Mouse (Mus musculus): Measurements from ENCODE around the gene Kifc3. TPM values are rescaled to one million over a fixed set of nuclear protein-coding genes. Genes with fewer than 3 reads are reported as not detected.
A peak's percentile ranks its signal among the peaks of the same experiment; 100 is the strongest.

Kifc3 gene
- polyA plus RNA-seq, 1 experiment from 2014 or later = 7.8 TPM

DNA sequence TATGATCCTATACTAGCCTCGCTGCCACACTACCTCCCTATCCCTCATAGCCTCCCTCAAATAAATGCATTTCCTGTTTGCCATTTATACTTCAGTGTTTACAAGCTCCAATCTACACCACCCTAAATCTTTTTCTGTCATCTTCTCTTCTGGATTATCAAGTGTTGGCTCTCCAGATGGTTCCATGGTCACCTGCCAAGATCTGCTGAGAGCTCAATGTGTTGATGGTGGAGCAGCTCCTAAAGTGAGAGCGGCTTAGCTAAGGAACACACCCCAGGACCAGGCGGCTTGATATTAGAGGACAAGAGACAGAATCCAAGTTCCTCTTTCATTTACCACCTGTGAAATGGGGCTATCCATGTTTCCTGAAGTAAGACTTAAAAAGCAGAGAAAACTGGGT lies 124.6 kb downstream of the Kifc3 start:
- Histone ChIP-seq H3K9ac (ENCODE audit: low read depth, low read length) (no peak overlapping the region), H3K36me3 (ENCODE audit: control insufficient read depth, insufficient read depth, low read length) (no peaks in the 10 kb centered on the region), H3K4me1 (replicated peaks; ENCODE audit: control insufficient read depth, insufficient read depth, low read length) (peaks cover 12% of the 10 kb centered on the region; the same call in 1 of the 2 replicates), H3K4me3 (ENCODE audit: low read depth, low read length) (no peak overlapping the region), H3K27me3 (replicated peaks; ENCODE audit: control insufficient read depth, insufficient read depth, low read length) (no peaks in the 10 kb centered on the region), H3K27ac (ENCODE audit: low read depth, low read length) (no peak overlapping the region), H3K4me2 (no peak overlapping the region), H3K9me3 (ENCODE audit: control insufficient read depth, low read length) (no peaks in the 10 kb centered on the region)
- DNase-seq (ENCODE audit: low spot score) = no peak
- 85% methylated on average over 3 of the region's 3 CpGs for WGBS
- ATAC-seq (replicated peaks; ENCODE audit: low FRiP score) = no peak

DNA sequence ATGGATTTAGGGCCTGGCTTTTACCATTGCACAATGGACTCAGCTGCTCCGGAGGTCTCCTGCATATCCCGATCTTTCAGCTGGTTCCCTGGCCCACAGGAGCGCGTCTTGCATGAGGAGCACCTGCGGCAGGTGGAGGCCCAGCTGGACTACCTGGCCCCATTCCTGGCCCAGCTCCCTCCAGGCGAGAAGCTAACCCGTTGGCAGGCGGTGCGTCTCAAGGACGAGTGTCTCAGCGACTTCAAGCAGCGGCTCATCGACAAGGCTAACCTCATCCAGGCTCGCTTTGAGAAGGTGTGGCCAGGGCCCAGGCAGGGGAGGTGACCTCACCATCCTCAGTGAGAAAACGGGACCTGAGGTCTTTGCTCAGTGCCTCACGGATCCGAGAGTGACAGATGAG lies 126.5 kb downstream of the Kifc3 start:
- no peaks in the 10 kb centered on the region for H3K36me3 ChIP-seq (ENCODE audit: control insufficient read depth, insufficient read depth, low read length)
- no peaks in the 10 kb centered on the region for H3K9me3 ChIP-seq (ENCODE audit: control insufficient read depth, low read length)
- no peak for ATAC-seq (replicated peaks; ENCODE audit: low FRiP score)

GRCm38 (mm10) chr8:95075504-95075903 lies 127.1 kb downstream of the Kifc3 start:
- no peak overlapping the region for H3K9ac ChIP-seq (ENCODE audit: low read depth, low read length)
- ATAC-seq (replicated peaks; ENCODE audit: low FRiP score) = no peak
- no peak overlapping the region for H3K4me3 ChIP-seq (ENCODE audit: low read depth, low read length)
- H3K4me2 ChIP-seq = no peak overlapping the region
- no peak overlapping the region for H3K27ac ChIP-seq (ENCODE audit: low read depth, low read length)
- no peaks in the 10 kb centered on the region for H3K36me3 ChIP-seq (ENCODE audit: control insufficient read depth, insufficient read depth, low read length)
- WGBS = 70% methylated on average over 3 of the region's 3 CpGs
- DNase-seq (ENCODE audit: low spot score) = no peak
- H3K9me3 ChIP-seq (ENCODE audit: control insufficient read depth, low read length) = no peaks in the 10 kb centered on the region
- H3K4me1 ChIP-seq (replicated peaks; ENCODE audit: control insufficient read depth, insufficient read depth, low read length) = peaks cover 7% of the 10 kb centered on the region; the same call in 1 of the 2 replicates
- no peaks in the 10 kb centered on the region for H3K27me3 ChIP-seq (replicated peaks; ENCODE audit: control insufficient read depth, insufficient read depth, low read length)

More for the DNA sequence above, 126.5 kb downstream of the Kifc3 start:
- Histone ChIP-seq H3K4me1 (replicated peaks; ENCODE audit: control insufficient read depth, insufficient read depth, low read length) (peaks cover 7% of the 10 kb centered on the region; the same call in 1 of the 2 replicates), H3K27me3 (replicated peaks; ENCODE audit: control insufficient read depth, insufficient read depth, low read length) (no peaks in the 10 kb centered on the region), H3K9ac (ENCODE audit: low read depth, low read length) (no peak overlapping the region), H3K27ac (ENCODE audit: low read depth, low read length) (no peak overlapping the region), H3K4me3 (ENCODE audit: low read depth, low read length) (no peak overlapping the region), H3K4me2 (no peak overlapping the region)
- WGBS = 78% methylated on average over 17 of the region's 17 CpGs
- DNase-seq (ENCODE audit: low spot score) = no peak

DNA sequence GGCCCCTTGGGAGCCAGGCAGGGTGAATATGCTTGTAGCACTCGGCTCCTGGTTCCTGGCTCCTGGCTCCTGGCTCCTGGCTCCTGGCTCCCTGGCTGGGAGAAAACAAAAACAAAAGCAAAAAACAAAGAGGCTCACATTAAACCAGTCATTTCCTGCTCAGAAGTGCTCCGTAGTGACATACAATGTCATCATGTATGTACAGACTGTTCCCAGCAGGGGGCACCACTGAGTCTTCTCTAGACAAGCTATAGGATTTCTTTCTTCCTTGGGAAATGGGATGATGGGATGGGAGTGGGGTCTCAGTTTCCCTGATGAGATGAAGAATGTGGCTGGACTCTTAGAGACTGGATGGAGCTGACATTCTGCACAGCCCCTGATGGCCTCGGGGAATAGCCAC lies 135.0 kb downstream of the Kifc3 start:
- no peak overlapping the region for H3K4me3 ChIP-seq (ENCODE audit: low read depth, low read length)
- H3K9me3 ChIP-seq (ENCODE audit: control insufficient read depth, low read length) = no peaks in the 10 kb centered on the region
- no peaks in the 10 kb centered on the region for H3K4me1 ChIP-seq (replicated peaks; ENCODE audit: control insufficient read depth, insufficient read depth, low read length)
- WGBS = 45% methylated on average over 3 of the region's 3 CpGs
- no peaks in the 10 kb centered on the region for H3K36me3 ChIP-seq (ENCODE audit: control insufficient read depth, insufficient read depth, low read length)
- H3K27me3 ChIP-seq (replicated peaks; ENCODE audit: control insufficient read depth, insufficient read depth, low read length) = no peaks in the 10 kb centered on the region
- no peak for ATAC-seq (replicated peaks; ENCODE audit: low FRiP score)
- no peak for DNase-seq (ENCODE audit: low spot score)
- H3K9ac ChIP-seq (ENCODE audit: low read depth, low read length) = no peak overlapping the region
- H3K4me2 ChIP-seq = no peak overlapping the region
- no peak overlapping the region for H3K27ac ChIP-seq (ENCODE audit: low read depth, low read length)

- Histone ChIP-seq H3K27me3 (replicated peaks; ENCODE audit: control insufficient read depth, insufficient read depth, low read length) (no peaks in the 10 kb centered on the region), H3K9ac (ENCODE audit: low read depth, low read length) (no peak overlapping the region), H3K4me1 (replicated peaks; ENCODE audit: control insufficient read depth, insufficient read depth, low read length) (peaks cover 4% of the 10 kb centered on the region; the same call in 1 of the 2 replicates), H3K27ac (ENCODE audit: low read depth, low read length) (no peak overlapping the region), H3K9me3 (ENCODE audit: control insufficient read depth, low read length) (no peaks in the 10 kb centered on the region), H3K4me3 (ENCODE audit: low read depth, low read length) (no peak overlapping the region), H3K36me3 (ENCODE audit: control insufficient read depth, insufficient read depth, low read length) (no peaks in the 10 kb centered on the region), H3K4me2 (no peak overlapping the region)
- no peak for DNase-seq (ENCODE audit: low spot score)
- WGBS = 89% methylated on average over 2 of the region's 2 CpGs
- ATAC-seq (replicated peaks; ENCODE audit: low FRiP score) = no peak
These were observed 138.1 kb downstream of the Kifc3 start for GRCm38 (mm10) chr8:95064531-95064930.

GRCm38 (mm10) chr8:95059812-95060533 lies 142.6 kb downstream of the Kifc3 start:
- Histone ChIP-seq H3K27me3 (replicated peaks; ENCODE audit: control insufficient read depth, insufficient read depth, low read length) (no peaks in the 10 kb centered on the region), H3K27ac (ENCODE audit: low read depth, low read length) (no peak overlapping the region), H3K9me3 (ENCODE audit: control insufficient read depth, low read length) (no peaks in the 10 kb centered on the region), H3K4me2 (peak overlapping the region; percentile 27; the same call in 1 of the 2 replicates), H3K36me3 (ENCODE audit: control insufficient read depth, insufficient read depth, low read length) (no peaks in the 10 kb centered on the region), H3K4me1 (replicated peaks; ENCODE audit: control insufficient read depth, insufficient read depth, low read length) (peaks cover 25% of the 10 kb centered on the region), H3K9ac (ENCODE audit: low read depth, low read length) (no peak overlapping the region), H3K4me3 (ENCODE audit: low read depth, low read length) (no peak overlapping the region)
- DNase-seq (ENCODE audit: low spot score) (no peak), ATAC-seq (replicated peaks; ENCODE audit: low FRiP score) (no peak)
- WGBS = 50% methylated on average over 6 of the region's 6 CpGs

DNA sequence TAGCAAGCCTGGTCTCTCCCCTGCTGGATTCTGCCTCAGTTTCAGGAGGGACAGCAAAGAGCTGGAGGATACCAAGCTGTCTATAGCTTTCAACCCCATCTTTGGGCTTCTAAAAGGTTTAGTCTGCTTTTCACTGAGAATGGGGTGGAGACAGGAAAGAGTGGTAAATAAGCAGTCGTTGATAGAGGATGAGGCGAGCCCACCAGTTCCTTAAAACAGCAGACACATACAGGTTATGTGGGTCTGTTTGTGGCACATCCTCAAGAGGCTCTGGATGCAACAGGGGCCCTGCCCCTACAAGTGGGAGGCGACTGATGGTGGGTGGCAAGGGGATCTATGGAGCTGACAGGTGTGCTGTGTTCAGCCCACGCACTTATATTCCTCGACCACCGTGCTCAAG lies 144.0 kb downstream of the Kifc3 start:
- H3K4me2 ChIP-seq = no peak overlapping the region
- H3K27me3 ChIP-seq (replicated peaks; ENCODE audit: control insufficient read depth, insufficient read depth, low read length) = no peaks in the 10 kb centered on the region
- no peak for DNase-seq (ENCODE audit: low spot score)
- H3K4me3 ChIP-seq (ENCODE audit: low read depth, low read length) = no peak overlapping the region
- H3K27ac ChIP-seq (ENCODE audit: low read depth, low read length) = no peak overlapping the region
- no peaks in the 10 kb centered on the region for H3K36me3 ChIP-seq (ENCODE audit: control insufficient read depth, insufficient read depth, low read length)
- WGBS = 49% methylated on average over 6 of the region's 6 CpGs
- ATAC-seq (replicated peaks; ENCODE audit: low FRiP score) = no peak
- H3K4me1 ChIP-seq (replicated peaks; ENCODE audit: control insufficient read depth, insufficient read depth, low read length) = peaks cover 32% of the 10 kb centered on the region
- H3K9me3 ChIP-seq (ENCODE audit: control insufficient read depth, low read length) = no peaks in the 10 kb centered on the region
- 0 out of 2 replicates have a peak overlapping the region, but pooled peaks have one; percentile 22 for H3K9ac ChIP-seq (ENCODE audit: low read depth, low read length)

DNA sequence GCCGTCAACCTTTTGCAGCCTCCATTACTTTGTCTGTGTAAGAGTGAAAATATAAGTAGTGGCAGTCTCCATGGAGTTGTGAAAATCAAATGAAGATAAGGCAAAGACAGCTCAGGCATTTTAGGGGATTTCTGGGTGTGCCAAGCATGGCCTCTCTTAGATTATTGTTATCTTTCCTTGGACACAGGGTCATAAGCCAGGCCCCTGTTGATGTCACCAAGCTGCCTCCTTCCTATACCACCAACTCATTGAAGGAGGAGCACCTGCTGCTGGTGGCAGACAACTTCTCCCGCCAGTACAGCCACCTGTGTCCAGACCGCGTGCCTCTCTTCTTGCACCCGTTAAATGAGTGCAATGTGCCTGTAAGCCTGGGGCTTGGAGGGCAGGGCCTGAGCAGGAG lies 146.2 kb downstream of the Kifc3 start:
- Histone ChIP-seq H3K9me3 (ENCODE audit: control insufficient read depth, low read length) (no peaks in the 10 kb centered on the region), H3K9ac (ENCODE audit: low read depth, low read length) (no peak overlapping the region), H3K4me3 (ENCODE audit: low read depth, low read length) (no peak overlapping the region), H3K36me3 (ENCODE audit: control insufficient read depth, insufficient read depth, low read length) (no peaks in the 10 kb centered on the region), H3K4me2 (no peak overlapping the region), H3K27me3 (replicated peaks; ENCODE audit: control insufficient read depth, insufficient read depth, low read length) (no peaks in the 10 kb centered on the region), H3K27ac (ENCODE audit: low read depth, low read length) (no peak overlapping the region), H3K4me1 (replicated peaks; ENCODE audit: control insufficient read depth, insufficient read depth, low read length) (peaks cover 32% of the 10 kb centered on the region)
- ATAC-seq (replicated peaks; ENCODE audit: low FRiP score) (peak; percentile 84), DNase-seq (ENCODE audit: low spot score) (no peak)
- WGBS = 71% methylated on average over 5 of the region's 5 CpGs

DNA sequence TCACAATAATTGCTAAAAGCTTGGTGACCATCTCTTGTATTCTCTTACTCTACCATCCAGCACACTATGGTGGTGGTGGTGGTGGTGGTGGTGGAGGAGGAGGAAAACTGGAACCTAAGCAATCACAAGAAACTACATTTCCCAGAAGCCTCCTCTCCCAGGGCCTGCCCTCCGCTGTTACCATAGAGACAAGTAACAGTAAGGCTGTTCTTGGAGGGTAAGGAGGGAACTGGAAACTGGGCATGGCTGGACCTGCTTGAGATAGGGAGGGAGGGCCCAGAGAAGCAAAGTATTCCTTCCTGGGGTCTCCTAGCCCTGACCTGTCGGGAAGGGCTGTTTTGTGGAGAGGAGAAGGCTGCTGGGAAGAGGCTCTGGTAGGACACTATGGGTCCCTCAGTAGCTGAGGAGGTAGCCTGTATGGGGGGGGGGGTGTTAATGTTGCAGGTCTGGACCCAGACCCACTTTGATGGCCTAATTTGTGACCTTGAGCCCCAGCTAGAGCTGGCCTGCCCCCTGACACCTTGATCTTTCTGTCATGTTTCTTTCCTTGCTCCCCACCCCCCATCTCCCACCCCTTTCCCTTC lies 147.6 kb downstream of the Kifc3 start, which contains the start of gene Drc7:
Gene Drc7, plus strand, starts transcription at position 177 of the 584 bp plus-strand sequence.
- H3K27me3 ChIP-seq (replicated peaks; ENCODE audit: control insufficient read depth, insufficient read depth, low read length) = no peaks in the 10 kb centered on the region
- peak; percentile 49; the same call in 1 of the 2 replicates for ATAC-seq (replicated peaks; ENCODE audit: low FRiP score)
- H3K4me3 ChIP-seq (ENCODE audit: low read depth, low read length) = no peak within 1 kb of the TSS
- no peaks in the 10 kb centered on the region for H3K9me3 ChIP-seq (ENCODE audit: control insufficient read depth, low read length)
- H3K27ac ChIP-seq (ENCODE audit: low read depth, low read length) = no peak within 1 kb of the TSS
- H3K36me3 ChIP-seq (ENCODE audit: control insufficient read depth, insufficient read depth, low read length) = no peaks in the 10 kb centered on the region
- DNase-seq (ENCODE audit: low spot score) = no peak
- 21% methylated on average over 2 of the region's 2 CpGs for WGBS
- H3K9ac ChIP-seq (ENCODE audit: low read depth, low read length) = no peak within 1 kb of the TSS
- H3K4me1 ChIP-seq (replicated peaks; ENCODE audit: control insufficient read depth, insufficient read depth, low read length) = peaks cover 32% of the 10 kb centered on the region
- no peak within 1 kb of the TSS for H3K4me2 ChIP-seq
